Mouse (Mus musculus) bone marrow, adult 2 months (tissue): ENCODE measurements around the gene Sowaha. TPM values are rescaled to one million over a fixed set of nuclear protein-coding genes. Genes with fewer than 3 reads are reported as not detected.
A peak's percentile ranks its signal among the peaks of the same experiment; 100 is the strongest.

Source experiments
- H3K27ac ChIP-seq: fragments of 200-500 bp; 2 replicates; pipeline ENCODE4 v1.5.1; 2012; ENCODE audit warnings: low read depth, mild to moderate bottlenecking, control low read depth, inconsistent platforms, low read length; ENCODE audit not compliant: control insufficient read depth, poor library complexity, insufficient read depth
- H3K4me1 ChIP-seq: fragments of 200-500 bp; 2 replicates; pipeline ENCODE4 v1.6.1; 2011; ENCODE audit warnings: low read length; ENCODE audit not compliant: control insufficient read depth, insufficient read depth
- H3K4me3 ChIP-seq: fragments of 200-500 bp; replicated peaks from 2 replicates; pipeline ENCODE3; 2011; ENCODE audit warnings: mild to moderate bottlenecking, low read depth, low read length, control low read depth; ENCODE audit not compliant: control insufficient read depth
- CTCF ChIP-seq: fragments of 200-500 bp; IDR thresholded peaks from 2 replicates; pipeline ENCODE4 v1.5.1; 2011; ENCODE audit warnings: low read length, control low read depth; ENCODE audit not compliant: control insufficient read depth, insufficient read depth
- POLR2A ChIP-seq: fragments of 200-500 bp; IDR thresholded peaks from 2 replicates; pipeline ENCODE4 v1.6.1; 2011; ENCODE audit warnings: low read depth, mild to moderate bottlenecking, control low read depth, low read length, borderline replicate concordance; ENCODE audit not compliant: control insufficient read depth
- WGBS: fragments of 180-500 bp; shearing (Covaris S2); methylation state at CpG from one replicate; pipeline ENCODE4 v1.1.7; 2018; 5-methylcytosine and 5-hydroxymethylcytosine counted together
- polyA plus RNA-seq: library from polyadenylated mRNA; stranded (reverse); fragments of >200 nt; gene quantifications from 2 replicates; pipeline ENCODE4 v1.2.4, GENCODE M21; 2011; ENCODE audit warnings: low replicate concordance; ENCODE audit not compliant: missing spikeins, insufficient read depth, insufficient read length

Sowaha gene
- polyA plus RNA-seq, 1 experiment = 8.2 TPM

DNA sequence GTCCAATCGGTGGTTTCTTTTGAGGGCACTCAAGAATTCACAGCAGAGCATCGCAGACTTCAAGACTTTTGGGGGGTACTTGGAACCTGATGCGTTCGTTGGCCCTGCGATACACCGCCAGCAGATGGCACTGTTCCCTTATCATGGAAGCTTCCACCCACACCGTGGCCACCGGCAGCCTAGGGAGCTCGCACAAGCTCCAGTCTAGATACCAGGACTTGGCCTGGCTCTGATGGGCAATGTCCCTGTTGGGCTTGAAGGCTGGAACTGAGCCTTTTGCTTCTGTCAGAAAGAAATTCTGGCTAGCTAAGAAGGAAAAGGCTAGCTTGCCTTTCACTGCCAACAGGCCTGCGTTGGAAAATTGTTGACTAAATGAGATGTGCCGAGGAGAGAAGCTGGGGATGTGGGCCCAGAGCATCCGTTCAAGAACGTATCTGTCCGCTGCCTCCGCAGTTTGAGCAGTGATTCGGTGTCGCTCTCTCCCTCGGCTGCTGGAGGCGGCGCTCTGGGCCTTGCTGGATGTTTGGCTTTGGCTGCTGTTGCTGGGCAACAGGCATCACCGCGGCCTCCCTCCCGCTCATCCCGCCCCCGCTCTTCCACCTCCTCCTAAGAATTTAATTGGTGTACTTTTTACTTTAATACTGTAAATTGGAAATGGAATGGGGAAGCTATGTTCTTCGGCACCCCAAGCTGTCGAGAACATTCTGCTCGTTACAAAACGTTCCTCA, 9.9 kb downstream of the Sowaha start, which contains the start of gene Gm9837:
Gm9837 (minus strand) TSS at position 512 of the 728 bp plus-strand sequence.
- H3K4me1 ChIP-seq = no peaks in the 10 kb centered on the region
- TF ChIP-seq CTCF = peak; percentile 98
- TF ChIP-seq POLR2A = no peak
- no peak within 1 kb of the TSS for H3K27ac ChIP-seq
- WGBS = 7% methylated on average over 29 of the region's 29 CpGs
- no peak within 1 kb of the TSS for H3K4me3 ChIP-seq

DNA sequence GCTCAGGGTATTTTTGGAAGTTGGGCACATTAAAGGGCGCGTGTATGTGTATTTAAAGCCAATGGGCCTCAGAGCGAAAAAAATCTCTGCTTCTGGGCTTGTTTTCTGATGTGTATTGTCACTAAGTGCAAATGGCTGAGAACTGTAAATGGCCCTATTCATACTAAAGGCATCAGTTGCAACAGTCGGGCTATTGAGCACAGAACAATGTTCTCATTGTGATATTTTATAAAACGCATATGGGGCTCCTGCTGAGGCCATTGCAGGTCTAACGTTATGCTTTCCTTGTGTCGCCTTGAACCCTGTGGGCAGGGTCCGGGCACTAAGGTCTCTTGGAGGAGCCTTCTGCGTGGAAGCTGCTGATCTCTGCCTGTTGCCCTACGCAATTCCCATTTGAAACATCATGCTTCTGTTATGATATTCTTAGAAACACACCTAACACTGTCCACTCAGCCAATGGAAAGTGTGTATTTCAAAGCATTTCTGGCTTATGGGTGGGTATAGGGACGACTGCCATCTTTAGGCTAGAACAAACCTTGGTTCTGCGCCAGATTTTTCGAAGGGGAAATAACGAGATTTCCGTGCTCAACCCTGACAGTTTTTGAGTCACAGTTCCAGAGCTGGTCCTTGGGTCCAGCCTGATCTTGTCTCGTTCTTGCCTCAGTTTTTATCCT, 10.6 kb downstream of the Sowaha start:
- no peaks in the 10 kb centered on the region for H3K4me1 ChIP-seq
- TF ChIP-seq POLR2A = no peak
- no peak for TF ChIP-seq CTCF
- H3K27ac ChIP-seq = no peak overlapping the region
- no peak overlapping the region for H3K4me3 ChIP-seq
- WGBS = 41% methylated on average over 16 of the region's 16 CpGs

DNA sequence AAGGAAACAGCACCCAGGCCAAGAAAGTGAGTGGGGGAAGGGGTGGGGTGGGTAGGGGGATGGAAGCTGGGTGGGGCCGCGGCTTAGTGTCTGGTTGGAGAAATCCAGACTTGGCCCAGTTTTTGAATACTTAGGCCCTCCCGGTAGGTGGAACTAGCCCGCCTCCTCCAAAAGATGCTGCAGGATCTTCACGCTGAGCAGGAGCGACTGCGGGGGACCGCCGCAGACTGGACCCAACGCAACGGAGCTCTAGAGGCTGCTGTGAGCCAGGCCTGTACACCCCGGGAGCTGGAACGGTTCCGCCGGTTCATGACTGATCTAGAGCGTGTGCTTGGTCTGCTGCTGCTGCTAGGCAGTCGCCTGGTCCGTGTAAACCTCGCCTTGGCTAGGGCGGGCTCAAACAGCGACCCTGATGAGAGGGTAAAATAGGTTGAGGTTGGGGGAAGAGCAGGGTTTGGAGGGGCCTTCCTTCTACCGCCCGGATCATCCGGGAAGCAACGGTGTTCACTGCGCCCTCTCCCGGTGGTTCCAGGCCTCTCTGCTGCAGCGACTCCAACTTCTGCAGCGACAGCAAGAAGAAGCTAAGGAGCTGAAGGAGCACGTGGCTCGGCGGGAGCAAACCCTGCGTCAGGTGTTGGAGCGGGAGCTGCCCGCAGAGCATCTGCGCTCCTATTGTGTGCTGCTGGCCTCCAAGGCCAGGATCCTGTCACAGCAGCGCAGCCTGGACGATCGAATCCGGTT, 13.7 kb downstream of the Sowaha start:
- H3K4me3 ChIP-seq = no peak overlapping the region
- WGBS = 26% methylated on average over 40 of the region's 40 CpGs
- TF ChIP-seq CTCF (peak; percentile 74), POLR2A (no peak; the same call in 1 of the 2 replicates)
- no peaks in the 10 kb centered on the region for H3K4me1 ChIP-seq
- no peak overlapping the region for H3K27ac ChIP-seq

DNA sequence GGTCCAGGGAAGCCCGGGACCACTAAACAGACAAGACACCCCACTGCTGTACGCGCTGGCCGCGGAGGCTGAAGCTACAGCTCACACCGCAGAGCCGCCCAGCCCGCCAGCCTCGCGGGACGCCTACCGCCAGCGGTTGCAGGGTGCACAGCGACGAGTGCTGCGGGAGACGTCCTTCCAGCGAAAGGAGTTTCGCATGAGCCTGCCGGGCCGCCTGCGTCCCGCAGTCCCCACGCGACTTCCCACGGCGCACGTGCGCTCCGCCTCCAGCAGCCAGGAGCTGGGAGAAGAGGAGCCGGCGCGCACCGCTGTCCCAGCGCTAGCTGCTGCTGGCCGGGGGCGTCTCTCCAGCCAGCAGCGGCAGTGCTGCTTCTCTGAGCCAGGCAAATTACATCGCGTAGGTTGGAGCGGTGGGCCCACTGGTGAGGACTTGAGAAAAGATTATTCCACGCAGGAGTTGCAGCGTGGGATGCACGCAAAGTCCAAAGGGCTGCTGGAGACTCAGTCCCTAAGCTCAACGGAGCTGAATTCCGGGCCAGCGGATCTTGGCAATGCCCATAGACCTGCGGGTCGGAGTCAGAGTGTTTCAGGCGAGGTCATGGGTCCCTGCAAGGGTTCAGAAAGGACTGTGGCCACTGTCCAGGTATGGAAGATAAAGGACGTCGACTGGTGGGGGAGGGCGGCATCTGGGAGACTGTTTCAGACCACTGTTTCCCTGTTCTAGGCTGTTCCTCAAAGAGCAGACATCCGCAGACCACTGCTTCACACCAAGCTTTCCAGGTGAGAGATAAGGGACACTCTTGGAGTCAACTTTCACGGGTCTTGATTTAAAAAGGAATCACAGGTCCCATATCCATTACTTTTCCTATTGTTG, 16.3 kb downstream of the Sowaha start:
- no peaks in the 10 kb centered on the region for H3K4me1 ChIP-seq
- 14% methylated on average over 55 of the region's 55 CpGs for WGBS
- H3K4me3 ChIP-seq = no peak overlapping the region
- TF ChIP-seq CTCF (no peak), POLR2A (no peak)
- H3K27ac ChIP-seq = no peak overlapping the region

DNA sequence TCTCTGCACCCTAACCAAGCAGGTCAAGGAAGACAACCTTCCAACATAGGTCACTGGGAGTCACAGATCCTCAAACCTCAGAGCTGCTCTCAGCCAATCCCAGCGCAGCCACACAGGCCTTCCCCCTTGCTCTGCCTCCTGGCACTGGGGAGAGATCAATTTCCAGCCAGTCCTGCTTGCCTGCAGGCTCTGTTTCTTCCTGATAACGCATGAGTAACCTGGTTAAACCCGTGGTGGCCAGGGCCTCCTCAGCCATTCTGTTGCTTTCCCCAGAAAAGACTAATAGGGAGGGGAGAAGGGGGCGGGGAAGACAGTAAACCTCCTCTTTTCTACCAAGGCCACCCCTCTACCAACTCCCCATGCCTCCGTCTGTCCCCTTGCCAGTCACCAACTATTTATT, 18.3 kb downstream of the Sowaha start:
- TF ChIP-seq CTCF (no peak), POLR2A (no peak)
- Histone ChIP-seq H3K4me3 (no peak overlapping the region), H3K4me1 (no peaks in the 10 kb centered on the region), H3K27ac (no peak overlapping the region)
- 50% methylated on average over 5 of the region's 5 CpGs for WGBS

DNA sequence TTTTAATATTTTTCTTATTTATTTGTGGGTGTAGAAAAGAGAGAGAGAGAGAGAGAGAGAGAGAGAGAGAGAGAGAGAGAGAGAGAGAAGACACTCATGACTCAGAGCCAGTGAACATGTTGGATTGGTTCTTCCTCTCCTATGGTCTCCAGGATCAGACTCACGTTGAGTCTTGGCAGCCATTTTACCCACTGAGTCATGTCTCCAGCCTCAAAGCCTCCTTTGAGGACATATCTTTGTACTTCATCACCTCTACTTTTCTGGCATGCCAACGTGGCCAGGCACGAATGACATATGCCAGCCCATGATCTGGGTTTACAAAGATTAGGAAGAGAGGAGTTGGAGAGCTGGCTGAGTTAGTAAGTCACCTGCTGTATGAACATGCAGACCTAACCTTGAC, 19.9 kb downstream of the Sowaha start:
- Histone ChIP-seq H3K4me3 (no peak overlapping the region), H3K27ac (no peak overlapping the region), H3K4me1 (no peaks in the 10 kb centered on the region)
- TF ChIP-seq CTCF (no peak), POLR2A (no peak)
- 51% methylated on average over 3 of the region's 3 CpGs for WGBS

DNA sequence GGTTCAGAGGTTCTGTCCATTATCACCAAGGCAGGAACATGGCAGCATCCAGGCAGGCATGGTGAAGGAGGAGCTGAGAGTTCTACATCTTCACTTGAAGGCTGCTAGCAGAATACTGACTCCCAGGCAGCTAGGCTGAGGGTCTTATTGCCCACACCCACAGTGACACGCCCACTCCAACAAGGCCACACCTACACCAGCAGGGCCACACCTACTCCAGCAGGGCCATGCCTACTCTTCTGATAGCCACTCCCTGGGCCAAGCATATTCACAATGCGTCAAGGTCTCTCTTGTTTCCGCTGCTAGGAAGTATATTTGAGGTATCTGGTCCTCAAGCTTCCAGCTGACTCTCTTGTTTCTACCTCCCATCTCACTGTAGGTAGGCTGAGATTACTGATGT, 21.1 kb downstream of the Sowaha start:
- Histone ChIP-seq H3K4me3 (no peak overlapping the region), H3K4me1 (no peaks in the 10 kb centered on the region), H3K27ac (no peak overlapping the region)
- WGBS = 76% methylated on average over 3 of the region's 3 CpGs
- TF ChIP-seq POLR2A (no peak), CTCF (no peak)
